Mouse (Mus musculus) intestine, postnatal 0 days (tissue): ENCODE measurements around the gene Cacnb2. TPM values are rescaled to one million over a fixed set of nuclear protein-coding genes. Genes with fewer than 3 reads are reported as not detected.

Experiments
- ATAC-seq: fragments of 200-750 bp; cut with Nextera tagmentation; 2 replicates; pipeline ENCODE4 v1.8.0; 2017; ENCODE audit warnings: mild to moderate bottlenecking, moderate TSS enrichment, moderate library complexity
- H3K27ac ChIP-seq: fragments of 300-500 bp; sonication (generic); 2 replicates; pipeline ENCODE4 v1.5.1; 2014; ENCODE audit warnings: mild to moderate bottlenecking, low read depth, low read length, moderate library complexity
- H3K27me3 ChIP-seq: fragments of 300-500 bp; sonication (generic); replicated peaks from 2 replicates; pipeline ENCODE4 v1.6.1; 2014; ENCODE audit warnings: low read length, mixed read lengths; ENCODE audit not compliant: control insufficient read depth, insufficient read depth
- H3K36me3 ChIP-seq: fragments of 300-500 bp; sonication (generic); 2 replicates; pipeline ENCODE4 v1.6.1; 2014; ENCODE audit warnings: mild to moderate bottlenecking, moderate library complexity; ENCODE audit not compliant: control insufficient read depth, insufficient read depth
- H3K4me1 ChIP-seq: fragments of 300-500 bp; sonication (generic); replicated peaks from 2 replicates; pipeline ENCODE4 v1.6.1; 2014; ENCODE audit warnings: antibody characterized with exemption, low read length, mixed read lengths; ENCODE audit not compliant: control insufficient read depth, insufficient read depth
- H3K4me2 ChIP-seq: fragments of 300-500 bp; sonication (generic); replicated peaks from 2 replicates; pipeline ENCODE4 v1.6.1; 2014; ENCODE audit warnings: low read depth, mild to moderate bottlenecking, moderate library complexity
- H3K4me3 ChIP-seq: fragments of 300-500 bp; sonication (generic); 2 replicates; pipeline ENCODE4 v1.5.1; 2014; ENCODE audit warnings: low read depth, low read length
- H3K9ac ChIP-seq: fragments of 300-500 bp; sonication (generic); 2 replicates; pipeline ENCODE4 v1.6.1; 2014; ENCODE audit warnings: mild to moderate bottlenecking, low read depth, low read length
- H3K9me3 ChIP-seq: fragments of 300-500 bp; sonication (generic); 2 replicates; pipeline ENCODE4 v1.6.1; 2016; ENCODE audit warnings: mixed run types; ENCODE audit not compliant: control insufficient read depth
- CTCF ChIP-seq: sonication (generic); IDR thresholded peaks from 2 replicates; pipeline ENCODE4 v1.5.1; 2016; ENCODE audit warnings: low read depth, mild to moderate bottlenecking, control low read depth, antibody characterized with exemption, moderate library complexity
- WGBS: fragments of 180-500 bp; shearing (Covaris S2); extraction: QIAGEN DNeasy Blood & Tissue Kit; methylation state at CpG from one replicate; pipeline ENCODE4 v1.1.7; 2014; 5-methylcytosine and 5-hydroxymethylcytosine counted together
- polyA plus RNA-seq: library from polyadenylated mRNA; unstranded; fragments of >200 nt; fragmentation: Nextera tagmentation; extraction: Ambion mirVana; gene quantifications from 2 replicates; pipeline ENCODE4 v1.2.1, GENCODE M21; 2015

Gene Cacnb2
- polyA plus RNA-seq, 1 experiment from 2014 or later: 0.99 TPM

GRCm38 (mm10) chr2:14676885-14677516, 74.1 kb downstream of the Cacnb2 start:
- Histone ChIP-seq H3K9ac (no peak overlapping the region), H3K36me3 (no peaks in the 10 kb centered on the region), H3K4me3 (no peak overlapping the region), H3K27ac (no peak overlapping the region), H3K4me2 (no peak overlapping the region), H3K27me3 (no peaks in the 10 kb centered on the region), H3K4me1 (no peaks in the 10 kb centered on the region), H3K9me3 (no peaks in the 10 kb centered on the region)
- peak; percentile 80 for TF ChIP-seq CTCF
- no peak for ATAC-seq
- 20% methylated on average over 6 of the region's 6 CpGs for WGBS

DNA sequence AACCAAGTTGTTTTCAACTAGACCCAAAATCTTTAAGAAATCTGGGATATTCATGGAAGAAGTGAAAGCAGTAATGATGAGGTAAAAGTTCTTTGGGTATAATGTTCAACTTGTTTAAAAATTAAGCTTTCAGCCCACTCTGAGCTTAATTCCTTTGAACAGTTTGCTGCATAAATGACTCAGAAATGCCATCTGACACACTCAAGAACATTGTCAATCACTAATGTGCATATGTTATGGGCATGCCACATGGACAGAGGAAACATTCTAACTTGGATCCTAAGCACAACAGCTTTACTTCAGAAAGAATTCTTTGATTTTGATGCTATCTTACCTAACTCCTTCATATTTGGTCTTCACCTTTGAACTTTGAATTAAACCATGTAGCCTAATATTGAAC, 81.3 kb downstream of the Cacnb2 start:
- TF ChIP-seq CTCF: no peak
- ATAC-seq: no peak

GRCm38 (mm10) chr2:14702973-14703645, 100.2 kb downstream of the Cacnb2 start:
- Histone ChIP-seq H3K36me3 (no peaks in the 10 kb centered on the region), H3K27me3 (no peaks in the 10 kb centered on the region), H3K27ac (no peak overlapping the region), H3K9ac (no peak overlapping the region), H3K9me3 (no peaks in the 10 kb centered on the region), H3K4me2 (no peak overlapping the region), H3K4me1 (no peaks in the 10 kb centered on the region), H3K4me3 (no peak overlapping the region)
- no peak for ATAC-seq
- TF ChIP-seq CTCF: peak; percentile 71
- 81% methylated on average over 1 of the region's 1 CpGs for WGBS

More for the DNA sequence above, 81.3 kb downstream of the Cacnb2 start:
- no peaks in the 10 kb centered on the region for H3K27me3 ChIP-seq
- H3K9me3 ChIP-seq: no peaks in the 10 kb centered on the region
- H3K4me2 ChIP-seq: no peak overlapping the region
- no peak overlapping the region for H3K9ac ChIP-seq
- H3K36me3 ChIP-seq: no peaks in the 10 kb centered on the region
- H3K27ac ChIP-seq: no peak overlapping the region
- H3K4me1 ChIP-seq: no peaks in the 10 kb centered on the region
- H3K4me3 ChIP-seq: no peak overlapping the region

- WGBS: 85% methylated on average over 4 of the region's 4 CpGs
- no peak for TF ChIP-seq CTCF
- ATAC-seq: no peak
Observed at GRCm38 (mm10) chr2:14703676-14704075, 100.8 kb downstream of the Cacnb2 start.

GRCm38 (mm10) chr2:14710247-14710646, 107.4 kb downstream of the Cacnb2 start:
- Histone ChIP-seq H3K27me3 (no peaks in the 10 kb centered on the region), H3K4me2 (no peak overlapping the region), H3K27ac (no peak overlapping the region), H3K36me3 (no peaks in the 10 kb centered on the region), H3K4me3 (no peak overlapping the region), H3K9me3 (no peaks in the 10 kb centered on the region), H3K9ac (no peak overlapping the region), H3K4me1 (no peaks in the 10 kb centered on the region)
- 71% methylated on average over 8 of the region's 8 CpGs for WGBS
- no peak for ATAC-seq
- no peak for TF ChIP-seq CTCF

More at GRCm38 (mm10) chr2:14703676-14704075, 100.8 kb downstream of the Cacnb2 start:
- Histone ChIP-seq H3K4me2 (no peak overlapping the region), H3K9ac (no peak overlapping the region), H3K9me3 (no peaks in the 10 kb centered on the region), H3K4me1 (no peaks in the 10 kb centered on the region), H3K36me3 (no peaks in the 10 kb centered on the region), H3K27ac (no peak overlapping the region), H3K27me3 (no peaks in the 10 kb centered on the region), H3K4me3 (no peak overlapping the region)

DNA sequence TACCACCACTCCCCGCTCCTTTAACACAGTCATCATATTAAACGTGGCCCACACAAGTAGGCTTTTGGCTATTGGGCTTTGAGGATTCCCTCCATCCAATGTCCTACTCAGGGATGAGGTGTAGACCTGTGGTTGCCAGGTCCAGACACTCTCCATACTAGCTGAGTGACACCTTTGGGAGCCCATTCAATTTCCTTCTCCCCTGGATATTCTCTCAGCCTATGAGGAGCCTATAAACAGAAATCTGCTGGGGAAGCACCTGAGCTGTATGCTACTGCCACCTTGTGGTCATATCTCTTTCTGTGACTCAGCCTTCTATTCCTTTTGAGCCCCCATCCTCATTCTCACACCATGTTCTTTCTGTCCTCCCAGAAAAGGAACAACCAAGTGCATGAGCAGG, 108.9 kb downstream of the Cacnb2 start:
- Histone ChIP-seq H3K4me2 (no peak overlapping the region), H3K27ac (no peak overlapping the region), H3K4me1 (no peaks in the 10 kb centered on the region), H3K36me3 (no peaks in the 10 kb centered on the region), H3K27me3 (no peaks in the 10 kb centered on the region), H3K9ac (no peak overlapping the region), H3K9me3 (no peaks in the 10 kb centered on the region), H3K4me3 (no peak overlapping the region)
- 92% methylated on average over 2 of the region's 2 CpGs for WGBS
- no peak for ATAC-seq
- peak; percentile 71 for TF ChIP-seq CTCF
